Mouse (Mus musculus) lung, embryonic 14.5 days (tissue): ENCODE data around the gene Coq8b. TPM values are rescaled to one million over a fixed set of nuclear protein-coding genes. Genes with fewer than 3 reads are reported as not detected.
A peak's percentile ranks its signal among the peaks of the same experiment; 100 is the strongest.

Experiments
- ATAC-seq: fragments of 200-750 bp; cut with Nextera tagmentation; 2 replicates; pipeline ENCODE4 v1.8.0; 2017; ENCODE audit warnings: mild to moderate bottlenecking, moderate TSS enrichment, moderate library complexity; ENCODE audit not compliant: insufficient read depth
- DNase-seq: peaks from one replicate; pipeline ENCODE4 v3.0.0-alpha.2; 2015
- H3K27ac ChIP-seq: fragments of 300-500 bp; sonication (generic); 2 replicates; pipeline ENCODE4 v1.5.1; 2014; ENCODE audit warnings: low read depth, mild to moderate bottlenecking, moderate library complexity
- H3K27me3 ChIP-seq: fragments of 300-500 bp; sonication (generic); 2 replicates; pipeline ENCODE4 v1.6.1; 2014; ENCODE audit warnings: low read length, control low read depth; ENCODE audit not compliant: insufficient read depth
- H3K36me3 ChIP-seq: fragments of 300-500 bp; sonication (generic); 2 replicates; pipeline ENCODE4 v1.6.1; 2014; ENCODE audit warnings: control low read depth; ENCODE audit not compliant: insufficient read depth
- H3K4me1 ChIP-seq: fragments of 300-500 bp; sonication (generic); 2 replicates; pipeline ENCODE4 v1.6.1; 2014; ENCODE audit warnings: antibody characterized with exemption, control low read depth; ENCODE audit not compliant: insufficient read depth
- H3K4me2 ChIP-seq: fragments of 300-500 bp; sonication (generic); 2 replicates; pipeline ENCODE4 v1.6.1; 2014; ENCODE audit warnings: mild to moderate bottlenecking
- H3K4me3 ChIP-seq: fragments of 300-500 bp; sonication (generic); 2 replicates; pipeline ENCODE4 v1.5.1; 2014; ENCODE audit warnings: low read depth, low read length
- H3K9ac ChIP-seq: fragments of 300-500 bp; sonication (generic); 2 replicates; pipeline ENCODE4 v1.6.1; 2014
- H3K9me3 ChIP-seq: fragments of 300-500 bp; sonication (generic); 2 replicates; pipeline ENCODE4 v1.6.1; 2016; ENCODE audit warnings: low read depth, low read length, control low read depth
- CTCF ChIP-seq: IDR thresholded peaks from 2 replicates; pipeline ENCODE4 v1.5.1; 2016; ENCODE audit warnings: antibody characterized with exemption, low read depth
- WGBS: fragments of 180-500 bp; shearing (Covaris S2); extraction: QIAGEN DNeasy Blood & Tissue Kit; methylation state at CpG from one replicate; pipeline ENCODE4 v1.1.7; 2014; 5-methylcytosine and 5-hydroxymethylcytosine counted together
- polyA plus RNA-seq: library from polyadenylated mRNA; unstranded; fragments of >200 nt; fragmentation: Nextera tagmentation; extraction: Ambion mirVana; gene quantifications from 2 replicates; pipeline ENCODE4 v1.2.1, GENCODE M21; 2014

Gene Coq8b
- polyA plus RNA-seq, 1 experiment from 2014 or later = 13.7 TPM

GRCm38 (mm10) chr7:27296518-27296917 is 63.7 kb downstream of the Coq8b start:
- H3K27me3 ChIP-seq = no peaks in the 10 kb centered on the region
- H3K4me3 ChIP-seq = no peak overlapping the region
- no peak for ATAC-seq
- no peak overlapping the region for H3K4me2 ChIP-seq
- H3K4me1 ChIP-seq = peaks cover 4% of the 10 kb centered on the region; the same call in 1 of the 2 replicates
- no peak for DNase-seq
- H3K36me3 ChIP-seq = no peaks in the 10 kb centered on the region
- H3K9me3 ChIP-seq = no peaks in the 10 kb centered on the region
- 92% methylated on average over 4 of the region's 4 CpGs for WGBS
- TF ChIP-seq CTCF = no peak
- no peak overlapping the region for H3K9ac ChIP-seq
- H3K27ac ChIP-seq = no peak overlapping the region

- H3K4me3 ChIP-seq = no peak overlapping the region
- peak overlapping the region; percentile 27; the same call in 1 of the 2 replicates for H3K27ac ChIP-seq
- no peak for TF ChIP-seq CTCF
- H3K4me2 ChIP-seq = no peak overlapping the region
- no peak for ATAC-seq
- H3K36me3 ChIP-seq = no peaks in the 10 kb centered on the region
- WGBS = 75% methylated on average over 16 of the region's 16 CpGs
- no peak for DNase-seq
- no peak overlapping the region for H3K9ac ChIP-seq
- no peaks in the 10 kb centered on the region for H3K9me3 ChIP-seq
- H3K4me1 ChIP-seq = peaks cover 3% of the 10 kb centered on the region; the same call in 1 of the 2 replicates
- no peaks in the 10 kb centered on the region for H3K27me3 ChIP-seq
Measured at GRCm38 (mm10) chr7:27298033-27298610, 65.3 kb downstream of the Coq8b start.

GRCm38 (mm10) chr7:27298816-27299215 is 66.0 kb downstream of the Coq8b start:
- 77% methylated on average over 6 of the region's 6 CpGs for WGBS
- no peak for ATAC-seq
- H3K27ac ChIP-seq = no peak overlapping the region

GRCm38 (mm10) chr7:27300351-27300750 is 67.5 kb downstream of the Coq8b start:
- H3K9me3 ChIP-seq = no peaks in the 10 kb centered on the region
- no peak overlapping the region for H3K9ac ChIP-seq
- H3K27ac ChIP-seq = no peak overlapping the region
- no peak overlapping the region for H3K4me2 ChIP-seq
- no peaks in the 10 kb centered on the region for H3K27me3 ChIP-seq
- 72% methylated on average over 4 of the region's 4 CpGs for WGBS
- peaks cover 2% of the 10 kb centered on the region; the same call in 1 of the 2 replicates for H3K36me3 ChIP-seq
- peaks cover 3% of the 10 kb centered on the region; the same call in 1 of the 2 replicates for H3K4me1 ChIP-seq
- H3K4me3 ChIP-seq = no peak overlapping the region
- no peak for TF ChIP-seq CTCF
- DNase-seq = no peak
- no peak for ATAC-seq

More at GRCm38 (mm10) chr7:27298816-27299215, 66.0 kb downstream of the Coq8b start:
- Histone ChIP-seq H3K4me3 (no peak overlapping the region), H3K9me3 (no peaks in the 10 kb centered on the region), H3K27me3 (no peaks in the 10 kb centered on the region), H3K4me2 (no peak overlapping the region), H3K9ac (no peak overlapping the region), H3K36me3 (no peaks in the 10 kb centered on the region), H3K4me1 (peaks cover 3% of the 10 kb centered on the region; the same call in 1 of the 2 replicates)
- TF ChIP-seq CTCF = no peak
- DNase-seq = no peak

GRCm38 (mm10) chr7:27300801-27301200 is 68.0 kb downstream of the Coq8b start:
- DNase-seq (no peak), ATAC-seq (no peak)
- H3K27ac ChIP-seq = no peak overlapping the region
- no peak for TF ChIP-seq CTCF
- peaks cover 3% of the 10 kb centered on the region; the same call in 1 of the 2 replicates for H3K36me3 ChIP-seq
- H3K9ac ChIP-seq = no peak overlapping the region
- H3K4me2 ChIP-seq = no peak overlapping the region
- 65% methylated on average over 5 of the region's 5 CpGs for WGBS
- H3K4me1 ChIP-seq = peaks cover 3% of the 10 kb centered on the region; the same call in 1 of the 2 replicates
- H3K4me3 ChIP-seq = no peak overlapping the region
- no peaks in the 10 kb centered on the region for H3K27me3 ChIP-seq
- H3K9me3 ChIP-seq = no peaks in the 10 kb centered on the region

- Histone ChIP-seq H3K4me2 (no peak overlapping the region), H3K4me1 (peaks cover 3% of the 10 kb centered on the region; the same call in 1 of the 2 replicates), H3K36me3 (peaks cover 6% of the 10 kb centered on the region; the same call in 1 of the 2 replicates), H3K27ac (no peak overlapping the region), H3K9me3 (no peaks in the 10 kb centered on the region), H3K27me3 (no peaks in the 10 kb centered on the region), H3K4me3 (no peak overlapping the region), H3K9ac (no peak overlapping the region)
- peak; percentile 93 for DNase-seq
- TF ChIP-seq CTCF = peak; percentile 98
- WGBS = 8% methylated on average over 11 of the region's 11 CpGs
- ATAC-seq = peak; percentile 68
Measured at GRCm38 (mm10) chr7:27302172-27302571, 69.3 kb downstream of the Coq8b start.

GRCm38 (mm10) chr7:27305091-27305730 is 72.4 kb downstream of the Coq8b start:
- ATAC-seq (no peak), DNase-seq (no peak)
- peaks cover 13% of the 10 kb centered on the region; the same call in 1 of the 2 replicates for H3K36me3 ChIP-seq
- TF ChIP-seq CTCF = no peak
- no peaks in the 10 kb centered on the region for H3K27me3 ChIP-seq
- H3K4me3 ChIP-seq = no peak overlapping the region
- no peaks in the 10 kb centered on the region for H3K9me3 ChIP-seq
- 0 out of 2 replicates have a peak, but pooled peaks cover 2% of the 10 kb centered on the region for H3K4me1 ChIP-seq
- no peak overlapping the region for H3K4me2 ChIP-seq
- no peak overlapping the region for H3K9ac ChIP-seq
- no peak overlapping the region for H3K27ac ChIP-seq
- WGBS = 74% methylated on average over 17 of the region's 17 CpGs
